ENCODE assay signal across 9 mouse cellular contexts in genomic region chr9:46392641-46393321, GRCm38 (mm10).
DNase-seq lines count a peak whose midpoint lies in the region; ATAC-seq and TF ChIP-seq lines count a peak whose summit lies in the region.
"Had no signal": no experiment of that assay in that cellular context is flagged by ENCODE, and none has a peak within 500 bp of the region (broad histone marks: within the 10 kb centered on the region; RNA-seq: fewer than 3 reads in every experiment).

No protein-coding gene starts in this region.

- 6% methylated on average over 23 of the region's 23 CpGs for WGBS in kidney, embryonic 14.5 days
- WGBS in olfactory bulb, adult 2 months: 9% methylated on average over 23 of the region's 23 CpGs

- no peak overlapping the region for H3K27ac ChIP-seq in kidney, embryonic 14.5 days (ENCODE audit: low read depth, low read length)
- no peak overlapping the region for H3K27ac ChIP-seq in olfactory bulb, adult 2 months (ENCODE audit: insufficient read depth, low read depth, low read length)
- H3K27ac ChIP-seq: liver, embryonic 13.5 days had no signal

- no peak overlapping the region for H3K4me2 ChIP-seq in kidney, embryonic 14.5 days (replicated peaks; ENCODE audit: low read depth, low read length)
- H3K4me2 ChIP-seq: liver, embryonic 13.5 days had no signal

- no peak overlapping the region for H3K9ac ChIP-seq in kidney, embryonic 14.5 days (ENCODE audit: low read depth, low read length)
- H3K9ac ChIP-seq: liver, embryonic 13.5 days had no signal

- no peaks in the 10 kb centered on the region for H3K9me3 ChIP-seq in kidney, embryonic 14.5 days (ENCODE audit: control insufficient read depth, low read length)
- H3K9me3 ChIP-seq: liver, embryonic 13.5 days had no signal

- TF ChIP-seq CTCF in olfactory bulb, adult 2 months (IDR thresholded peaks at IDR 0.05; ENCODE audit: insufficient read depth, low read depth, low read length): peak; percentile 94

- H3K4me3 ChIP-seq in kidney, embryonic 14.5 days (ENCODE audit: low read length): no peak overlapping the region
- no peak overlapping the region for H3K4me3 ChIP-seq in olfactory bulb, adult 2 months (ENCODE audit: insufficient read depth, low read depth, low read length)
- H3K4me3 ChIP-seq: liver, embryonic 13.5 days had no signal

- peaks cover 10% of the 10 kb centered on the region; the same call in 1 of the 2 replicates for H3K27me3 ChIP-seq in kidney, embryonic 14.5 days (ENCODE audit: control insufficient read depth, insufficient read depth, low read length)

- ATAC-seq in kidney, embryonic 14.5 days (ENCODE audit: low FRiP score, low TSS enrichment): peak; percentile 50; the same call in 1 of the 2 replicates

- no peak for TF ChIP-seq POLR2A in olfactory bulb, adult 2 months (IDR thresholded peaks at IDR 0.05; ENCODE audit: insufficient read depth, low read depth, low read length)

- 0 out of 2 replicates have a peak, but pooled peaks cover 8% of the 10 kb centered on the region for H3K4me1 ChIP-seq in kidney, embryonic 14.5 days (ENCODE audit: control insufficient read depth, insufficient read depth, low read length)
- H3K4me1 ChIP-seq in olfactory bulb, adult 2 months (ENCODE audit: control insufficient read depth, insufficient read depth, low read length): peaks cover 28% of the 10 kb centered on the region

- intact Hi-C loops in gastrocnemius, postnatal 14 days (cut with DNase I; ENCODE audit: low total_unique reads): no loop called here

- peak; percentile 57 for DNase-seq in layer of hippocampus, adult 11-12 months (ENCODE audit: low spot score)
- no peak for DNase-seq in layer of hippocampus, adult 9-10 months (ENCODE audit: low spot score)
- DNase-seq in cerebellum, postnatal 25 days: peak; percentile 89 to 92
- DNase-seq in gastrocnemius, postnatal 14 days: peak; percentile 24
- DNase-seq in lung, adult 18-20 months: peak; percentile 22 to 34
- peak; percentile 51 for DNase-seq in urinary bladder, adult 2 months (ENCODE audit: low spot score)
- DNase-seq: liver, embryonic 13.5 days had no signal

- H3K36me3 ChIP-seq in kidney, embryonic 14.5 days (ENCODE audit: control insufficient read depth, insufficient read depth, low read length): no peaks in the 10 kb centered on the region
- H3K36me3 ChIP-seq: liver, embryonic 13.5 days had no signal
